Mouse (Mus musculus) liver, adult (tissue): ENCODE data around the gene Galm.
A peak's percentile ranks its signal among the peaks of the same experiment; 100 is the strongest.

Experiments used
- GATA4 ChIP-seq: IDR thresholded peaks from 2 replicates; pipeline ENCODE4 v1.6.1; 2014; ENCODE audit warnings: mild to moderate bottlenecking, low read length; ENCODE audit not compliant: insufficient replicate concordance

Gene Galm

GRCm38 (mm10) chr17:80143478-80144232 lies 16.4 kb downstream of the Galm start:
- no peak for TF ChIP-seq GATA4

GRCm38 (mm10) chr17:80145210-80145609 lies 17.9 kb downstream of the Galm start:
- no peak for TF ChIP-seq GATA4

GRCm38 (mm10) chr17:80145771-80146170 lies 18.5 kb downstream of the Galm start:
- no peak for TF ChIP-seq GATA4

GRCm38 (mm10) chr17:80148053-80148994 lies 21.1 kb downstream of the Galm start:
- peak; percentile 7; the same call in 1 of the 2 replicates for TF ChIP-seq GATA4

- no peak for TF ChIP-seq GATA4
Observed at GRCm38 (mm10) chr17:80148995-80149388, 21.7 kb downstream of the Galm start.

GRCm38 (mm10) chr17:80151353-80151752 lies 24.1 kb downstream of the Galm start:
- no peak for TF ChIP-seq GATA4

- TF ChIP-seq GATA4: no peak
Observed at GRCm38 (mm10) chr17:80152767-80153630, 25.7 kb downstream of the Galm start.

- TF ChIP-seq GATA4: no peak
Observed at GRCm38 (mm10) chr17:80153631-80154030, 26.4 kb downstream of the Galm start.

- no peak for TF ChIP-seq GATA4
Observed at GRCm38 (mm10) chr17:80156905-80157304, 29.6 kb downstream of the Galm start.

- no peak for TF ChIP-seq GATA4
Observed at GRCm38 (mm10) chr17:80157489-80157888, 30.2 kb downstream of the Galm start.

- no peak; the same call in 1 of the 2 replicates for TF ChIP-seq GATA4
Observed at GRCm38 (mm10) chr17:80160454-80160853, 33.2 kb downstream of the Galm start.

- no peak for TF ChIP-seq GATA4
Observed at GRCm38 (mm10) chr17:80163991-80164390, 36.7 kb downstream of the Galm start.

- no peak for TF ChIP-seq GATA4
Observed at GRCm38 (mm10) chr17:80165741-80166140, 38.5 kb downstream of the Galm start.

GRCm38 (mm10) chr17:80166346-80166745 lies 39.1 kb downstream of the Galm start:
- no peak for TF ChIP-seq GATA4

- no peak for TF ChIP-seq GATA4
Observed at GRCm38 (mm10) chr17:80167436-80167835, 40.2 kb downstream of the Galm start.
